In the genomic region with DNA sequence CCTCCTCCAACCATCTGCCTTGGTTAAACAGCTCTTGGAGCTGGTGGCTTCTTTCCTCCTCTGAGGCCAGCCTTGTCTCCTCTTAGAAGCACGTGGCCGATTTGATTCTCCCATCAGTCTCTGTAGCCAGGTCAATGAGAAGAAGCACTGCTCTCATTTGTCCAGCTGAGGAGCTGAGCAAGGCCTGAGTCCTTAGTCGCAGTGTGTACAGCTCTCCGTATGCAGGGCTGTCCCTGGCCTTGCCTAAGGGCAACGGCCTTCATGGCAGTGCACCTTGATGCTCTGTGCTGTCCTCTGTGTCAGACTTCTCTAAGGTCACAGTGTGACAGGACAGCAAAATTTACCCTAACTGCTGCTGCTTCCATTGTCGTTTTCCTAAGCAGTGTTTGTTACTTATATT, we compare ENCODE assay signal across 27 mouse cellular contexts. TPM values are rescaled to one million over a fixed set of nuclear protein-coding genes. Genes with fewer than 3 reads are reported as not detected.
DNase-seq lines count a peak whose midpoint lies in the region; ATAC-seq and TF ChIP-seq lines count a peak whose summit lies in the region.
"Had no signal": no experiment of that assay in that cellular context is flagged by ENCODE, and none has a peak within 500 bp of the region (broad histone marks: within the 10 kb centered on the region; RNA-seq: fewer than 3 reads in every experiment).

No protein-coding gene starts in this region.

- peaks cover 49% of the 10 kb centered on the region for H3K36me3 ChIP-seq in liver, postnatal 0 days (replicated peaks; ENCODE audit: insufficient read depth, low read length)

- TF ChIP-seq EP300 in liver, postnatal 0 days (IDR thresholded peaks at IDR 0.05; ENCODE audit: low read depth): no peak

- no peak overlapping the region for H3K4me3 ChIP-seq in liver, postnatal 0 days (ENCODE audit: low read depth, low read length)
- H3K4me3 ChIP-seq: forebrain, embryonic 10.5 days; forebrain, embryonic 13.5 days; gastrocnemius, adult 2 months; heart, adult 2 months; heart, embryonic 10.5 days; heart, embryonic 13.5 days had no signal

- peaks cover 3% of the 10 kb centered on the region; the same call in 1 of the 2 replicates for H3K4me1 ChIP-seq in liver, postnatal 0 days (ENCODE audit: insufficient read depth)
- H3K4me1 ChIP-seq: forebrain, embryonic 10.5 days; forebrain, embryonic 13.5 days; heart, embryonic 10.5 days; heart, embryonic 13.5 days had no signal

- WGBS in liver, postnatal 0 days (ENCODE audit: insufficient replicate concordance): 76% methylated on average over 6 of the region's 6 CpGs

- H3K4me2 ChIP-seq in liver, postnatal 0 days (ENCODE audit: low read depth, low read length): no peak overlapping the region
- H3K4me2 ChIP-seq: forebrain, embryonic 13.5 days; heart, embryonic 13.5 days; hindbrain, embryonic 14.5 days had no signal

- peak overlapping the region; percentile 34; the same call in 1 of the 2 replicates for H3K9ac ChIP-seq in liver, postnatal 0 days (replicated peaks)
- H3K9ac ChIP-seq: forebrain, embryonic 13.5 days; heart, embryonic 13.5 days; hindbrain, embryonic 14.5 days had no signal

- TF ChIP-seq CTCF in liver, postnatal 0 days (IDR thresholded peaks at IDR 0.05; ENCODE audit: low read depth): no peak

- peak; percentile 51 to 78 for DNase-seq in adrenal gland, adult (ENCODE audit: inconsistent age in 2 of 2, low spot score in 1 of 2)
- DNase-seq in adrenal gland, postnatal 4 days (ENCODE audit: low spot score in 2 of 2): no peak
- DNase-seq in heart, adult 11 months: peak; percentile 67
- no peak for DNase-seq in heart, adult 18-20 months
- peak; percentile 43 for DNase-seq in liver, postnatal 0 days
- DNase-seq in liver: no peak
- no peak for DNase-seq in embryo, embryonic 10 days (ENCODE audit: low spot score)
- DNase-seq in urinary bladder, postnatal 4 days (ENCODE audit: low spot score in 2 of 2): no peak
- DNase-seq: cerebellum, adult 11-12 months; cerebellum, adult 8-10 months; cerebellum, postnatal 10 days; cerebellum, postnatal 36 days; gastrocnemius, adult 2 months; gastrocnemius, postnatal 14 days; heart, adult 2 months; heart, postnatal 14 days; heart, postnatal 4 days; kidney, adult 18-20 months had no signal

- ATAC-seq in liver, postnatal 0 days: peak; percentile 96
- ATAC-seq: activated CD4-positive, CD25-positive, alpha-beta regulatory T cell, adult 4 months; forebrain, embryonic 13.5 days; forebrain, embryonic 16.5 days; hindbrain, postnatal 0 days; inflammation-experienced regulatory T-cells, adult 6 months had no signal

- H3K27me3 ChIP-seq in liver, postnatal 0 days (ENCODE audit: insufficient read depth, low read length): no peaks in the 10 kb centered on the region
- H3K27me3 ChIP-seq: forebrain, embryonic 13.5 days; heart, embryonic 13.5 days had no signal

- no peaks in the 10 kb centered on the region for H3K9me3 ChIP-seq in liver, postnatal 0 days (ENCODE audit: low read length)
- H3K9me3 ChIP-seq: forebrain, embryonic 10.5 days; forebrain, embryonic 13.5 days; heart, embryonic 10.5 days; heart, embryonic 13.5 days had no signal

- peak overlapping the region; percentile 83 for H3K27ac ChIP-seq in liver, postnatal 0 days (ENCODE audit: low read depth)
- H3K27ac ChIP-seq: forebrain, embryonic 10.5 days; forebrain, embryonic 13.5 days; gastrocnemius, adult 2 months; heart, adult 2 months; heart, embryonic 10.5 days; heart, embryonic 13.5 days; hindbrain, embryonic 14.5 days; hindbrain, postnatal 0 days had no signal

RNA-seq across cellular contexts. Expression of gene Cdk8, which starts 52.9 kb away (rescaled TPM):
- total RNA-seq in adrenal gland, postnatal 4 days (2021): 10 to 100 TPM; 73.2 to 76.9 TPM
- total RNA-seq in heart, adult 18-20 months (2021): 10 to 100 TPM; 17.4 to 19.4 TPM
- 11.4 and 12.0 TPM in 2 replicates for polyA plus RNA-seq in liver, postnatal 0 days (2015; fragmentation: Nextera tagmentation; extraction: Ambion mirVana)

Comparison
In these comparisons a context has a peak if more than half of its experiments do, and no peak if none do; other contexts are left out.
1. DNase-seq: peak in adrenal gland, adult (2 of 2), heart, adult 11 months (single experiment) and liver, postnatal 0 days (single experiment); none in adrenal gland, postnatal 4 days (0 of 2), heart, adult 18-20 months (0 of 2), liver (single experiment), embryo, embryonic 10 days (single experiment) and urinary bladder, postnatal 4 days (0 of 2).